Mouse (Mus musculus) liver, embryonic 16.5 days (tissue): Measurements from ENCODE around the gene Zcchc14. TPM values are rescaled to one million over a fixed set of nuclear protein-coding genes. Genes with fewer than 3 reads are reported as not detected.

Experiments
- ATAC-seq: fragments of 200-750 bp; cut with Nextera tagmentation; 2 replicates; pipeline ENCODE4 v1.8.0; 2017; ENCODE audit warnings: low read depth, mild to moderate bottlenecking, moderate number of reproducible peaks, moderate library complexity
- H3K27ac ChIP-seq: fragments of 300-500 bp; sonication (generic); 2 replicates; pipeline ENCODE4 v1.5.1; 2014; ENCODE audit warnings: mild to moderate bottlenecking, low read length
- H3K27me3 ChIP-seq: fragments of 300-500 bp; sonication (generic); 2 replicates; pipeline ENCODE4 v1.6.1; 2014; ENCODE audit warnings: low read depth, low read length, mixed read lengths; ENCODE audit not compliant: control insufficient read depth, insufficient read depth
- H3K36me3 ChIP-seq: fragments of 300-500 bp; sonication (generic); 2 replicates; pipeline ENCODE4 v1.6.1; 2014; ENCODE audit warnings: mild to moderate bottlenecking; ENCODE audit not compliant: control insufficient read depth, insufficient read depth
- H3K4me1 ChIP-seq: fragments of 300-500 bp; sonication (generic); 2 replicates; pipeline ENCODE4 v1.6.1; 2014; ENCODE audit warnings: low read depth, low read length, mixed read lengths; ENCODE audit not compliant: control insufficient read depth
- H3K4me2 ChIP-seq: fragments of 300-500 bp; sonication (generic); 2 replicates; pipeline ENCODE4 v1.6.1; 2014; ENCODE audit warnings: low read depth, low read length, mixed read lengths
- H3K4me3 ChIP-seq: fragments of 300-500 bp; sonication (generic); 2 replicates; pipeline ENCODE4 v1.5.1; 2014; ENCODE audit warnings: low read depth, mild to moderate bottlenecking, low read length
- H3K9ac ChIP-seq: fragments of 300-500 bp; sonication (generic); 2 replicates; pipeline ENCODE4 v1.6.1; 2014; ENCODE audit warnings: low read depth, low read length
- H3K9me3 ChIP-seq: fragments of 300-500 bp; sonication (generic); replicated peaks from 2 replicates; pipeline ENCODE4 v1.6.1; 2016; ENCODE audit warnings: low read length; ENCODE audit not compliant: control insufficient read depth
- WGBS: fragments of 180-500 bp; shearing (Covaris S2); extraction: QIAGEN DNeasy Blood & Tissue Kit; methylation state at CpG from one replicate; pipeline ENCODE4 v1.1.7; 2014; ENCODE audit not compliant: insufficient replicate concordance; 5-methylcytosine and 5-hydroxymethylcytosine counted together
- polyA plus RNA-seq: library from polyadenylated mRNA; unstranded; fragments of >200 nt; fragmentation: Nextera tagmentation; extraction: Ambion mirVana; gene quantifications from 2 replicates; pipeline ENCODE4 v1.2.1, GENCODE M21; 2015

The Zcchc14 gene
- polyA plus RNA-seq, 1 experiment from 2014 or later = 1.6 TPM

GRCm38 (mm10) chr8:121647511-121648215 lies 5.0 kb downstream of the Zcchc14 start:
- WGBS = 69% methylated on average over 12 of the region's 12 CpGs
- no peak for ATAC-seq
- no peak overlapping the region for H3K27ac ChIP-seq

GRCm38 (mm10) chr8:121643384-121643783 lies 9.3 kb downstream of the Zcchc14 start:
- H3K9ac ChIP-seq = no peak overlapping the region
- H3K9me3 ChIP-seq = no peaks in the 10 kb centered on the region
- WGBS = 24% methylated on average over 11 of the region's 11 CpGs
- H3K4me2 ChIP-seq = no peak overlapping the region
- H3K4me1 ChIP-seq = peaks cover 4% of the 10 kb centered on the region
- H3K27ac ChIP-seq = no peak overlapping the region
- no peak for ATAC-seq
- no peaks in the 10 kb centered on the region for H3K36me3 ChIP-seq
- H3K27me3 ChIP-seq = no peaks in the 10 kb centered on the region; the same call in 1 of the 2 replicates
- no peak overlapping the region for H3K4me3 ChIP-seq

More at GRCm38 (mm10) chr8:121647511-121648215, 5.0 kb downstream of the Zcchc14 start:
- H3K4me3 ChIP-seq = no peak overlapping the region
- H3K9me3 ChIP-seq = no peaks in the 10 kb centered on the region
- H3K4me2 ChIP-seq = no peak overlapping the region
- H3K4me1 ChIP-seq = peaks cover 6% of the 10 kb centered on the region
- H3K36me3 ChIP-seq = no peaks in the 10 kb centered on the region
- H3K27me3 ChIP-seq = peaks cover 26% of the 10 kb centered on the region
- no peak overlapping the region for H3K9ac ChIP-seq

GRCm38 (mm10) chr8:121642804-121643203 lies 9.9 kb downstream of the Zcchc14 start:
- H3K36me3 ChIP-seq = no peaks in the 10 kb centered on the region
- no peak overlapping the region for H3K9ac ChIP-seq
- no peak overlapping the region for H3K27ac ChIP-seq
- H3K4me2 ChIP-seq = no peak overlapping the region
- ATAC-seq = no peak
- H3K4me3 ChIP-seq = no peak overlapping the region
- peaks cover 4% of the 10 kb centered on the region for H3K4me1 ChIP-seq
- no peaks in the 10 kb centered on the region for H3K9me3 ChIP-seq
- WGBS = 27% methylated on average over 3 of the region's 3 CpGs
- no peaks in the 10 kb centered on the region; the same call in 1 of the 2 replicates for H3K27me3 ChIP-seq

GRCm38 (mm10) chr8:121636180-121636579 lies 16.5 kb downstream of the Zcchc14 start:
- ATAC-seq = no peak
- no peaks in the 10 kb centered on the region for H3K27me3 ChIP-seq
- no peak overlapping the region for H3K9ac ChIP-seq
- H3K9me3 ChIP-seq = no peaks in the 10 kb centered on the region
- no peaks in the 10 kb centered on the region for H3K4me1 ChIP-seq
- 56% methylated on average over 8 of the region's 8 CpGs for WGBS
- no peak overlapping the region for H3K4me2 ChIP-seq
- no peak overlapping the region for H3K27ac ChIP-seq
- no peaks in the 10 kb centered on the region for H3K36me3 ChIP-seq
- H3K4me3 ChIP-seq = no peak overlapping the region

GRCm38 (mm10) chr8:121635534-121635933 lies 17.2 kb downstream of the Zcchc14 start:
- no peak overlapping the region for H3K9ac ChIP-seq
- H3K27me3 ChIP-seq = no peaks in the 10 kb centered on the region
- no peak overlapping the region for H3K4me3 ChIP-seq
- H3K4me1 ChIP-seq = no peaks in the 10 kb centered on the region
- H3K27ac ChIP-seq = no peak overlapping the region
- WGBS = 19% methylated on average over 6 of the region's 6 CpGs
- no peak for ATAC-seq
- no peak overlapping the region for H3K4me2 ChIP-seq
- no peaks in the 10 kb centered on the region for H3K9me3 ChIP-seq
- no peaks in the 10 kb centered on the region for H3K36me3 ChIP-seq

GRCm38 (mm10) chr8:121632401-121632800 lies 20.3 kb downstream of the Zcchc14 start:
- H3K27ac ChIP-seq = no peak overlapping the region
- H3K9ac ChIP-seq = no peak overlapping the region
- no peaks in the 10 kb centered on the region for H3K36me3 ChIP-seq
- H3K9me3 ChIP-seq = no peaks in the 10 kb centered on the region
- ATAC-seq = no peak
- H3K27me3 ChIP-seq = no peaks in the 10 kb centered on the region
- WGBS = 55% methylated on average over 5 of the region's 5 CpGs
- no peak overlapping the region for H3K4me3 ChIP-seq
- H3K4me1 ChIP-seq = no peaks in the 10 kb centered on the region
- no peak overlapping the region for H3K4me2 ChIP-seq

GRCm38 (mm10) chr8:121631645-121632071 lies 21.0 kb downstream of the Zcchc14 start:
- WGBS = 53% methylated on average over 7 of the region's 7 CpGs
- no peaks in the 10 kb centered on the region for H3K4me1 ChIP-seq
- H3K9me3 ChIP-seq = no peaks in the 10 kb centered on the region
- no peak overlapping the region for H3K9ac ChIP-seq
- no peak overlapping the region; the same call in 1 of the 2 replicates for H3K27ac ChIP-seq
- H3K36me3 ChIP-seq = no peaks in the 10 kb centered on the region
- no peak overlapping the region for H3K4me3 ChIP-seq
- ATAC-seq = peak; percentile 69
- H3K4me2 ChIP-seq = no peak overlapping the region
- H3K27me3 ChIP-seq = no peaks in the 10 kb centered on the region

- no peaks in the 10 kb centered on the region for H3K4me1 ChIP-seq
- 53% methylated on average over 4 of the region's 4 CpGs for WGBS
- no peak for ATAC-seq
- no peaks in the 10 kb centered on the region for H3K9me3 ChIP-seq
- H3K27ac ChIP-seq = no peak overlapping the region
- H3K27me3 ChIP-seq = no peaks in the 10 kb centered on the region
- H3K9ac ChIP-seq = no peak overlapping the region
- no peaks in the 10 kb centered on the region for H3K36me3 ChIP-seq
- no peak overlapping the region for H3K4me3 ChIP-seq
- no peak overlapping the region for H3K4me2 ChIP-seq
Measured at GRCm38 (mm10) chr8:121628681-121629080, 24.0 kb downstream of the Zcchc14 start.

GRCm38 (mm10) chr8:121623043-121623442 lies 29.7 kb downstream of the Zcchc14 start:
- H3K4me1 ChIP-seq = no peaks in the 10 kb centered on the region; the same call in 1 of the 2 replicates
- no peaks in the 10 kb centered on the region for H3K36me3 ChIP-seq
- H3K4me2 ChIP-seq = no peak overlapping the region
- no peaks in the 10 kb centered on the region for H3K27me3 ChIP-seq
- WGBS = 70% methylated on average over 8 of the region's 8 CpGs
- no peak overlapping the region for H3K27ac ChIP-seq
- no peak overlapping the region for H3K4me3 ChIP-seq
- H3K9ac ChIP-seq = no peak overlapping the region
- H3K9me3 ChIP-seq = no peaks in the 10 kb centered on the region
- no peak for ATAC-seq
